Mouse (Mus musculus): ENCODE data around the gene Fcgr3. TPM values are rescaled to one million over a fixed set of nuclear protein-coding genes. Genes with fewer than 3 reads are reported as not detected.
"Not testable (repeated sequence)": the region's sequence is repeated elsewhere in the genome, so short reads cannot be mapped to it uniquely, and the experiment has no call there.

Fcgr3 gene
- polyA plus RNA-seq, 2 experiments: 14.6 to 24.6 TPM

- not testable (repeated sequence) for H3K36me3 ChIP-seq (replicated peaks; ENCODE audit: control insufficient read depth, insufficient read depth, low read depth); H3K9ac ChIP-seq (replicated peaks); H3K4me3 ChIP-seq (ENCODE audit: insufficient read depth in 1 of 2, low read depth in 2 of 2, low read length in 2 of 2); ATAC-seq (ENCODE audit: insufficient read depth); H3K4me1 ChIP-seq (replicated peaks; ENCODE audit: control insufficient read depth in 2 of 2, insufficient read depth in 2 of 2, low read length in 1 of 2); DNase-seq (ENCODE audit: low read depth in 3 of 3, low spot score in 3 of 3); H3K4me2 ChIP-seq (ENCODE audit: low read depth); H3K27ac ChIP-seq; H3K9me3 ChIP-seq (ENCODE audit: control insufficient read depth, low read length)
- H3K27me3 ChIP-seq (ENCODE audit: control insufficient read depth, insufficient read depth, low read length): peaks cover 14% of the 10 kb centered on the region
- 3% methylated on average over 17 of the region's 27 CpGs for WGBS (ENCODE audit: insufficient replicate concordance)
- TF ChIP-seq CTCF (IDR thresholded peaks at IDR 0.05; ENCODE audit: low read depth): 0 out of 2 replicates have a peak, but pooled peaks have one; percentile 13
These were observed 13.2 kb upstream of the Fcgr3 start for GRCm38 (mm10) chr1:171077955-171078354.

- not testable (repeated sequence) for H3K4me3 ChIP-seq (ENCODE audit: insufficient read depth in 1 of 2, low read depth in 2 of 2, low read length in 2 of 2); H3K36me3 ChIP-seq (replicated peaks; ENCODE audit: control insufficient read depth, insufficient read depth, low read depth); ATAC-seq (ENCODE audit: insufficient read depth); H3K4me2 ChIP-seq (ENCODE audit: low read depth); H3K9ac ChIP-seq (replicated peaks); H3K27ac ChIP-seq; DNase-seq (ENCODE audit: low read depth in 3 of 3, low spot score in 3 of 3); H3K9me3 ChIP-seq (ENCODE audit: control insufficient read depth, low read length); H3K4me1 ChIP-seq (replicated peaks; ENCODE audit: control insufficient read depth in 2 of 2, insufficient read depth in 2 of 2, low read length in 1 of 2)
- peaks cover 14% of the 10 kb centered on the region for H3K27me3 ChIP-seq (ENCODE audit: control insufficient read depth, insufficient read depth, low read length)
- 46% methylated on average over 5 of the region's 5 CpGs for WGBS (ENCODE audit: insufficient replicate concordance)
These were observed 12.5 kb upstream of the Fcgr3 start for GRCm38 (mm10) chr1:171077192-171077591.

GRCm38 (mm10) chr1:171076176-171076575 lies 11.4 kb upstream of the Fcgr3 start:
- DNase-seq (ENCODE audit: low read depth in 3 of 3, low spot score in 3 of 3); H3K27ac ChIP-seq; H3K4me1 ChIP-seq (replicated peaks; ENCODE audit: control insufficient read depth in 2 of 2, insufficient read depth in 2 of 2, low read length in 1 of 2); H3K4me3 ChIP-seq (ENCODE audit: insufficient read depth in 1 of 2, low read depth in 2 of 2, low read length in 2 of 2); ATAC-seq (ENCODE audit: insufficient read depth); H3K36me3 ChIP-seq (replicated peaks; ENCODE audit: control insufficient read depth, insufficient read depth, low read depth); H3K4me2 ChIP-seq (ENCODE audit: low read depth); H3K9me3 ChIP-seq (ENCODE audit: control insufficient read depth, low read length); H3K9ac ChIP-seq (replicated peaks): not testable (repeated sequence)
- peaks cover 14% of the 10 kb centered on the region for H3K27me3 ChIP-seq (ENCODE audit: control insufficient read depth, insufficient read depth, low read length)
- 66% methylated on average over 3 of the region's 5 CpGs for WGBS (ENCODE audit: insufficient replicate concordance)

- WGBS (ENCODE audit: insufficient replicate concordance): 5% methylated on average over 4 of the region's 10 CpGs
- not testable (repeated sequence) for H3K9ac ChIP-seq (replicated peaks); H3K27ac ChIP-seq; H3K4me3 ChIP-seq (ENCODE audit: insufficient read depth in 1 of 2, low read depth in 2 of 2, low read length in 2 of 2); H3K9me3 ChIP-seq (ENCODE audit: control insufficient read depth, low read length); H3K4me2 ChIP-seq (ENCODE audit: low read depth); H3K4me1 ChIP-seq (replicated peaks; ENCODE audit: control insufficient read depth in 2 of 2, insufficient read depth in 2 of 2, low read length in 1 of 2); H3K36me3 ChIP-seq (replicated peaks; ENCODE audit: control insufficient read depth, insufficient read depth, low read depth)
- DNase-seq (ENCODE audit: low read depth in 3 of 3, low spot score in 3 of 3): peak in 2 of 3 experiments; percentile 52 to 54
- peak; percentile 66 for ATAC-seq (ENCODE audit: insufficient read depth)
- H3K27me3 ChIP-seq (ENCODE audit: control insufficient read depth, insufficient read depth, low read length): peaks cover 26% of the 10 kb centered on the region
These were observed 9.5 kb upstream of the Fcgr3 start for GRCm38 (mm10) chr1:171074283-171074682.

- H3K9me3 ChIP-seq (ENCODE audit: control insufficient read depth, low read length); H3K4me1 ChIP-seq (replicated peaks; ENCODE audit: control insufficient read depth in 2 of 2, insufficient read depth in 2 of 2, low read length in 1 of 2); H3K4me3 ChIP-seq (ENCODE audit: insufficient read depth in 1 of 2, low read depth in 2 of 2, low read length in 2 of 2); H3K9ac ChIP-seq (replicated peaks); H3K4me2 ChIP-seq (ENCODE audit: low read depth); DNase-seq (ENCODE audit: low read depth in 3 of 3, low spot score in 3 of 3); H3K36me3 ChIP-seq (replicated peaks; ENCODE audit: control insufficient read depth, insufficient read depth, low read depth); H3K27ac ChIP-seq: not testable (repeated sequence)
- peaks cover 18% of the 10 kb centered on the region for H3K27me3 ChIP-seq (ENCODE audit: control insufficient read depth, insufficient read depth, low read length)
- WGBS (ENCODE audit: insufficient replicate concordance): no CpG with 5 or more reads among the region's 45 CpGs
- ATAC-seq (ENCODE audit: insufficient read depth): peak; percentile 70
These were observed 7.5 kb upstream of the Fcgr3 start for GRCm38 (mm10) chr1:171072217-171072616.

- H3K27me3 ChIP-seq (ENCODE audit: control insufficient read depth, insufficient read depth, low read length): peaks cover 17% of the 10 kb centered on the region
- H3K9me3 ChIP-seq (ENCODE audit: control insufficient read depth, low read length); H3K4me2 ChIP-seq (ENCODE audit: low read depth); H3K4me3 ChIP-seq (ENCODE audit: insufficient read depth in 1 of 2, low read depth in 2 of 2, low read length in 2 of 2); H3K27ac ChIP-seq; H3K36me3 ChIP-seq (replicated peaks; ENCODE audit: control insufficient read depth, insufficient read depth, low read depth); H3K9ac ChIP-seq (replicated peaks); H3K4me1 ChIP-seq (replicated peaks; ENCODE audit: control insufficient read depth in 2 of 2, insufficient read depth in 2 of 2, low read length in 1 of 2); DNase-seq (ENCODE audit: low read depth in 3 of 3, low spot score in 3 of 3): not testable (repeated sequence)
- no CpG with 5 or more reads among the region's 35 CpGs for WGBS (ENCODE audit: insufficient replicate concordance)
- peak; percentile 73 for ATAC-seq (ENCODE audit: insufficient read depth)
These were observed 7.0 kb upstream of the Fcgr3 start for GRCm38 (mm10) chr1:171071726-171072125.

- peaks cover 17% of the 10 kb centered on the region for H3K27me3 ChIP-seq (ENCODE audit: control insufficient read depth, insufficient read depth, low read length)
- not testable (repeated sequence) for H3K36me3 ChIP-seq (replicated peaks; ENCODE audit: control insufficient read depth, insufficient read depth, low read depth); H3K4me2 ChIP-seq (ENCODE audit: low read depth); DNase-seq (ENCODE audit: low read depth in 3 of 3, low spot score in 3 of 3); H3K9ac ChIP-seq (replicated peaks); H3K9me3 ChIP-seq (ENCODE audit: control insufficient read depth, low read length); ATAC-seq (ENCODE audit: insufficient read depth); H3K4me3 ChIP-seq (ENCODE audit: insufficient read depth in 1 of 2, low read depth in 2 of 2, low read length in 2 of 2); H3K27ac ChIP-seq; H3K4me1 ChIP-seq (replicated peaks; ENCODE audit: control insufficient read depth in 2 of 2, insufficient read depth in 2 of 2, low read length in 1 of 2)
- WGBS (ENCODE audit: insufficient replicate concordance): 19% methylated on average over 11 of the region's 16 CpGs
These were observed 6.1 kb upstream of the Fcgr3 start for GRCm38 (mm10) chr1:171070879-171071278.

- H3K27ac ChIP-seq; H3K9me3 ChIP-seq (ENCODE audit: control insufficient read depth, low read length); H3K4me1 ChIP-seq (replicated peaks; ENCODE audit: control insufficient read depth in 2 of 2, insufficient read depth in 2 of 2, low read length in 1 of 2); H3K4me3 ChIP-seq (ENCODE audit: insufficient read depth in 1 of 2, low read depth in 2 of 2, low read length in 2 of 2); H3K36me3 ChIP-seq (replicated peaks; ENCODE audit: control insufficient read depth, insufficient read depth, low read depth); H3K4me2 ChIP-seq (ENCODE audit: low read depth); ATAC-seq (ENCODE audit: insufficient read depth); H3K9ac ChIP-seq (replicated peaks); DNase-seq (ENCODE audit: low read depth in 3 of 3, low spot score in 3 of 3): not testable (repeated sequence)
- 53% methylated on average over 3 of the region's 3 CpGs for WGBS (ENCODE audit: insufficient replicate concordance)
- peaks cover 21% of the 10 kb centered on the region for H3K27me3 ChIP-seq (ENCODE audit: control insufficient read depth, insufficient read depth, low read length)
These were observed 4.8 kb upstream of the Fcgr3 start for GRCm38 (mm10) chr1:171069508-171069907.
